Mouse (Mus musculus): ENCODE data around the gene Cdrt4.

DNA sequence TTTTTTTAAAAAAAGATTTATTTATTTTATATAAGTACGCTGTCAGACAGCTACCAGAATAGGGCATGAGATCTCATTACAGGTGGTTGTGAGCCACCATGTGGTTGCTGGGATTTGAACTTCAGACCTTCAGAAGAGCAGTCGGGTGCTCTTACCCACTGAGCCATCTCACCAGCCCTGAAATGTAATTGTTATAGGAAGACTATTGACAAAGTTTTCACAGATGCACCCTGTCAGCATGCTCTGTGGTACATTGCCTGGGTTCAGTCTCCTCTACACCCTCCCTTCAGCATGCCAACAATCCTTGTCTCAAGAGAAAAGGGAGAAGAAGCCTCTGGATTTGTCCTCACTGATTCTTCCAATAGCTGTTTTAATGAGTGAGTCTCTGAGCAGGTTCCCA, 37.9 kb upstream of the Cdrt4 start:
- TF ChIP-seq POLR2A (IDR thresholded peaks at IDR 0.05; ENCODE audit: extremely low read depth, insufficient read depth, low read length) (no peak), CTCF (IDR thresholded peaks at IDR 0.05; ENCODE audit: low read depth, low read length) (no peak)
